Mouse (Mus musculus) G1E (cell line): ENCODE results near the gene Arhgef18.

Source experiments
- CTCF ChIP-seq: IDR thresholded peaks from 2 replicates; pipeline ENCODE4 v1.5.1; 2012; ENCODE audit warnings: low read depth, low read length, inconsistent platforms, mixed read lengths
- POLR2AphosphoS5 ChIP-seq: IDR thresholded peaks from 2 replicates; pipeline ENCODE4 v1.6.1; 2012; ENCODE audit warnings: low read depth, low read length, inconsistent platforms; ENCODE audit not compliant: insufficient replicate concordance
- TAL1 ChIP-seq: conservative IDR thresholded peaks from 2 replicates; pipeline ENCODE4 v1.6.1; 2012; ENCODE audit warnings: low read depth, low read length, inconsistent platforms, mixed read lengths

DNA sequence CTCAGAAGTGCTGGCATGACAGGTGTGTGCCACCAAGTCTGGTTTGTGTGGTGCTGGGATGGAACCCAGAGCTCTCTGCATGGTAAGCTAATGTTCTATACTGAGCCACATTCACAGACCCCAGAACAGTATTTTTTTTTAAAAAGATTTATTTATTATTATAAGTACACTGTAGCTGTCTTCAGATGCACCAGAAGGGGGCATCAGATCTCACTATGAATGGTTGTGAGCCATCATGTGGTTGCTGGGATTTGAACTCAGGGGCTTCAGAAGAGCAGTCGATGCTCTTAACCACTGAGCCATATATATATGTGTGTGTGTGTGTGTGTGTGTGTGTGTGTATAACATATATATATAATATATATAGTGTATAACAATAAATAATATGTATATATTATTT, 76.0 kb downstream of the Arhgef18 start:
- TF ChIP-seq CTCF (no peak), POLR2AphosphoS5 (no peak), TAL1 (no peak)
